8 mouse cellular contexts compared by ENCODE assay signal in the genomic region with DNA sequence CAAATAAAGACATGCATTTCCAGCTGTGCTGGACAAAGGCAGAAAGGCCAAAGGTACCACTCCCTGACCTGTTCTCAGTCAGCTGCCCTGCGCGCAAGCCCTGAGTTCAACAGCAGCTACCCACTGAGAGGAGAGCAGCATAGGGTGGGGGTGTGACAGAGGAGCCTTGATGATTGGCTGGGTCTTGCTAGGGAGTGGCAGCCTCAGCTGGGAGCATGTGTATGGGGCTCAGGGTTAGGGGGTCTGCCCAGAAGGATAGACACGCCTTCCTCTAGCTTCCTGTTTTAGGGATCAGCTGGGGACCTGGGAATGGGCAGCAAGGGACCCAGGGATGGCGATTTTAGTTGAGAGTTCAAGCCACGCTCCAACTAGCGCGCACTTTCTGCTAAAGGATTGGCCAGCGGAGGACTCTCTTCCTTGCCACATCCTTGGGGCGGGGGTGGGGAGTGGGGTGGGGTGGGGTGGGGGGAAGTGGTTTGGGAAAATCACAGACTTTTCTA.
DNase-seq lines count a peak whose midpoint lies in the region; ATAC-seq and TF ChIP-seq lines count a peak whose summit lies in the region.

No protein-coding gene starts in this region.

- peak; percentile 86 for ATAC-seq in forebrain, embryonic 12.5 days (ENCODE audit: low FRiP score)
- ATAC-seq in liver, embryonic 12.5 days: 0 out of 2 replicates have a peak, but pooled peaks have one; percentile 35

- no peak for TF ChIP-seq CTCF in layer of hippocampus, adult 2 months (conservative IDR thresholded peaks at IDR 0.05)
- no peak for TF ChIP-seq CTCF in small intestine, adult 2 months (IDR thresholded peaks at IDR 0.05; ENCODE audit: extremely low read depth, insufficient read length, insufficient replicate concordance, low read depth, low read length)

- DNase-seq in layer of hippocampus, adult 2 months (ENCODE audit: low spot score in 2 of 2): no peak
- no peak for DNase-seq in layer of hippocampus, postnatal 25 days (ENCODE audit: extremely low spot score in 1 of 2, low spot score in 1 of 2)
- no peak for DNase-seq in adrenal gland, adult 18-20 months (ENCODE audit: low spot score in 2 of 2)
- DNase-seq in kidney, adult 9 months: no peak
- no peak for DNase-seq in spleen, postnatal 4 days (ENCODE audit: low spot score in 2 of 2)

- H3K4me1 ChIP-seq in forebrain, embryonic 12.5 days: peaks cover 44% of the 10 kb centered on the region
- H3K4me1 ChIP-seq in liver, embryonic 12.5 days: peaks cover 6% of the 10 kb centered on the region
- H3K4me1 ChIP-seq in small intestine, adult 2 months (ENCODE audit: control insufficient read depth, insufficient read depth, insufficient read length, low read length): peaks cover 27% of the 10 kb centered on the region

- H3K9me3 ChIP-seq in forebrain, embryonic 12.5 days: no peaks in the 10 kb centered on the region
- H3K9me3 ChIP-seq in liver, embryonic 12.5 days (replicated peaks): no peaks in the 10 kb centered on the region

- 0 out of 2 replicates have a peak, but pooled peaks cover 4% of the 10 kb centered on the region for H3K36me3 ChIP-seq in forebrain, embryonic 12.5 days (replicated peaks)
- H3K36me3 ChIP-seq in liver, embryonic 12.5 days: no peaks in the 10 kb centered on the region
- H3K36me3 ChIP-seq in small intestine, adult 2 months (ENCODE audit: control insufficient read depth, insufficient read depth, low read length): peaks cover 10% of the 10 kb centered on the region

- TF ChIP-seq POLR2A in small intestine, adult 2 months (IDR thresholded peaks at IDR 0.05; ENCODE audit: low read depth, low read length): no peak

- H3K27ac ChIP-seq in layer of hippocampus, adult 2 months: peak overlapping the region; percentile 39; the same call in 1 of the 2 replicates
- peak overlapping the region; percentile 66 for H3K27ac ChIP-seq in forebrain, embryonic 12.5 days
- no peak overlapping the region for H3K27ac ChIP-seq in liver, embryonic 12.5 days
- H3K27ac ChIP-seq in small intestine, adult 2 months (ENCODE audit: insufficient read depth, low read depth, low read length): no peak overlapping the region

- H3K4me3 ChIP-seq in layer of hippocampus, adult 2 months: no peak overlapping the region; the same call in 1 of the 2 replicates
- peak overlapping the region; percentile 57 for H3K4me3 ChIP-seq in forebrain, embryonic 12.5 days (replicated peaks)
- H3K4me3 ChIP-seq in liver, embryonic 12.5 days: peak overlapping the region; percentile 38; the same call in 1 of the 2 replicates
- peak overlapping the region; percentile 58 for H3K4me3 ChIP-seq in small intestine, adult 2 months (ENCODE audit: low read depth, low read length)

- H3K9ac ChIP-seq in forebrain, embryonic 12.5 days: peak overlapping the region; percentile 71
- no peak overlapping the region for H3K9ac ChIP-seq in liver, embryonic 12.5 days

- WGBS in forebrain, embryonic 12.5 days: under 1% methylated on average over 9 of the region's 9 CpGs
- WGBS in liver, embryonic 12.5 days (ENCODE audit: insufficient replicate concordance): 15% methylated on average over 9 of the region's 9 CpGs
- WGBS in small intestine, adult 2 months: 46% methylated on average over 9 of the region's 9 CpGs

- no peaks in the 10 kb centered on the region for H3K27me3 ChIP-seq in forebrain, embryonic 12.5 days
- H3K27me3 ChIP-seq in liver, embryonic 12.5 days (replicated peaks): peaks cover 37% of the 10 kb centered on the region
- no peaks in the 10 kb centered on the region for H3K27me3 ChIP-seq in small intestine, adult 2 months (ENCODE audit: control insufficient read depth, insufficient read depth, low read length)

- H3K4me2 ChIP-seq in forebrain, embryonic 12.5 days: peak overlapping the region; percentile 68
- H3K4me2 ChIP-seq in liver, embryonic 12.5 days: peak overlapping the region; percentile 52

Comparison
In these comparisons a context has a peak if more than half of its experiments do, and no peak if none do; other contexts are left out.
1. H3K27ac ChIP-seq: peak in layer of hippocampus, adult 2 months (single experiment) and forebrain, embryonic 12.5 days (single experiment); none in liver, embryonic 12.5 days (single experiment) and small intestine, adult 2 months (single experiment).